Mouse (Mus musculus) T-helper 1 cell (primary cell): ENCODE measurements around the gene Efna5.

Experiments used
- in situ Hi-C: fragments of 300-600 bp; cut with MboI, MseI; formaldehyde crosslinking; loops from one replicate; pipeline ENCODE4 v1.15.1; 2025; ENCODE audit warnings: high pct_unique_total_duplicates

The Efna5 gene

GRCm38 (mm10) chr17:62659501-62660175 lies 221.5 kb downstream of the Efna5 start:
- in situ Hi-C loops: no loop called here

GRCm38 (mm10) chr17:62657832-62658630 lies 223.1 kb downstream of the Efna5 start:
- in situ Hi-C loops: no loop called here

GRCm38 (mm10) chr17:62657051-62657450 lies 224.1 kb downstream of the Efna5 start:
- in situ Hi-C loops: no loop called here

- in situ Hi-C loops: no loop called here
These were observed 224.5 kb downstream of the Efna5 start for GRCm38 (mm10) chr17:62656591-62656990.

- in situ Hi-C loops: no loop called here
These were observed 225.2 kb downstream of the Efna5 start for GRCm38 (mm10) chr17:62655819-62656355.

- in situ Hi-C loops: no loop called here
These were observed 228.7 kb downstream of the Efna5 start for GRCm38 (mm10) chr17:62652451-62652850.

- in situ Hi-C loops: no loop called here
These were observed 229.4 kb downstream of the Efna5 start for GRCm38 (mm10) chr17:62651696-62652095.

GRCm38 (mm10) chr17:62649293-62649950 lies 231.7 kb downstream of the Efna5 start:
- in situ Hi-C loops: no loop called here

- in situ Hi-C loops: no loop called here
These were observed 234.3 kb downstream of the Efna5 start for GRCm38 (mm10) chr17:62646836-62647235.

GRCm38 (mm10) chr17:62642447-62643145 lies 238.5 kb downstream of the Efna5 start:
- in situ Hi-C loops: loop anchor here (5.0 kb wide), 1 partner anchor 45 kb away; no protein-coding TSS in a partner anchor

- in situ Hi-C loops: loop anchor here (5.0 kb wide), 1 partner anchor 47 kb away; no protein-coding TSS in a partner anchor
These were observed 240.5 kb downstream of the Efna5 start for GRCm38 (mm10) chr17:62640654-62641053.

GRCm38 (mm10) chr17:62636896-62637295 lies 244.2 kb downstream of the Efna5 start:
- in situ Hi-C loops: no loop called here

- in situ Hi-C loops: no loop called here
These were observed 246.2 kb downstream of the Efna5 start for GRCm38 (mm10) chr17:62634937-62635336.

- in situ Hi-C loops: no loop called here
These were observed 252.6 kb downstream of the Efna5 start for GRCm38 (mm10) chr17:62628474-62628873.

GRCm38 (mm10) chr17:62627508-62627907 lies 253.6 kb downstream of the Efna5 start:
- in situ Hi-C loops: no loop called here

- in situ Hi-C loops: no loop called here
These were observed 255.5 kb downstream of the Efna5 start for GRCm38 (mm10) chr17:62625646-62626020.

- in situ Hi-C loops: no loop called here
These were observed 256.1 kb downstream of the Efna5 start for GRCm38 (mm10) chr17:62624804-62625645.

GRCm38 (mm10) chr17:62623224-62623623 lies 257.9 kb downstream of the Efna5 start:
- in situ Hi-C loops: no loop called here

GRCm38 (mm10) chr17:62622481-62622880 lies 258.6 kb downstream of the Efna5 start:
- in situ Hi-C loops: no loop called here

- in situ Hi-C loops: no loop called here
These were observed 266.0 kb downstream of the Efna5 start for GRCm38 (mm10) chr17:62615159-62615558.

- in situ Hi-C loops: no loop called here
These were observed 266.4 kb downstream of the Efna5 start for GRCm38 (mm10) chr17:62614708-62615107.
